Mouse (Mus musculus): Measurements from ENCODE around the gene Irf3. TPM values are rescaled to one million over a fixed set of nuclear protein-coding genes. Genes with fewer than 3 reads are reported as not detected.

Gene Irf3
- polyA plus RNA-seq, 1 experiment from 2014 or later, result 52.7 TPM

DNA sequence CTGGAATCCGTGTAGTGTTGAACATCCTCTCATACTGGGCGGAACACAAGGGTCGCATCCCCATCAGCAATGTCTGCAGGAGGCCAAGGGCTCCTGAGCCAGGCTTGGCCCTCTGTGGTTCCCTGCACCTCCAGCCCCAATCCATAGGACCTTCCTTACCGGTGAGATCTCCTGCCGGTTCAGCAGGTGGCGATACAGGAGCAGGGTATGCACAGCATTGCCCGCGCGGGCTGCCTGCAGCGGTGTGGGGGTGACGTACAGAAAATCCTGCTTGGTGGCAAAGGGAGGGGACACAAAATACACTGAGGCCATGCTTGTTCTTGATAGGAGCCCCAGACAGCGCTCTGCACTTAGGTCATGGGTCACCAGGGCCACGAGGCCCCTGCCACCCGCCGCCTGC lies 30.8 kb upstream of the Irf3 start:
- Histone ChIP-seq H3K36me3 (ENCODE audit: control insufficient read depth, insufficient read depth, low read length) (peaks cover 49% of the 10 kb centered on the region), H3K4me2 (ENCODE audit: low read length) (no peak overlapping the region), H3K4me1 (ENCODE audit: control insufficient read depth, insufficient read depth, low read length) (peaks cover 6% of the 10 kb centered on the region), H3K9me3 (replicated peaks; ENCODE audit: control insufficient read depth, low read length) (no peaks in the 10 kb centered on the region), H3K9ac (ENCODE audit: low read length) (no peak overlapping the region), H3K27ac (ENCODE audit: low read depth, low read length) (no peak overlapping the region), H3K4me3 (ENCODE audit: low read depth, low read length) (no peak overlapping the region), H3K27me3 (replicated peaks; ENCODE audit: control insufficient read depth, insufficient read depth, low read length) (no peaks in the 10 kb centered on the region)
- 82% methylated on average over 15 of the region's 15 CpGs for WGBS
- ATAC-seq, result no peak
- no peak for DNase-seq (ENCODE audit: low spot score)

DNA sequence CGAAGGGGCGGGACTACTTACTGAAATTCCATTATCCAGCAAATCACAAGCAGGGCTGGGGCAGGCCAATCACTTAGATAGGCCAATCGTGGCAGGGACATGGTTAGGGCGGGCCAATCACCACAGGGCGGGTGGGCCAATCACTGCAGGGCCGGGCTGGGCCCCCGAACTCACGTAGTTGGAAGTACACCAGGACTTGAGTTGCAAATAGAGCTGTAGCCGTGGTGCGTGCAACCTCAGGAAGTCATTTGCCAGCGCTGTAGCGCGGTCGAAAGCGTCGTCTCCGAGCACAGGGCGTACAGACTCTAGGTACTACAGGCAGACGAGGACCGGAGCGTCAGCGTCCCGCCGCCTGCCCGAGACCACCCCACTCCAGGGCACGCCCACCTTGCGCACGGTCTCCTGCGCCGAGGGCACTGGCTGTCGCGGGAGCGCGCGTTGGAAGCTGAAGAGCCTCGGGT lies 27.2 kb upstream of the Irf3 start:
- peak overlapping the region; percentile 78 for H3K27ac ChIP-seq (ENCODE audit: low read depth, low read length)
- no peaks in the 10 kb centered on the region for H3K27me3 ChIP-seq (replicated peaks; ENCODE audit: control insufficient read depth, insufficient read depth, low read length)
- H3K9me3 ChIP-seq (replicated peaks; ENCODE audit: control insufficient read depth, low read length), result no peaks in the 10 kb centered on the region
- WGBS, result under 1% methylated on average over 36 of the region's 36 CpGs
- DNase-seq (ENCODE audit: low spot score) (peak; percentile 96), ATAC-seq (peak; percentile 96)
- H3K9ac ChIP-seq (ENCODE audit: low read length), result peak overlapping the region; percentile 71
- H3K4me1 ChIP-seq (ENCODE audit: control insufficient read depth, insufficient read depth, low read length), result peaks cover 25% of the 10 kb centered on the region
- peaks cover 18% of the 10 kb centered on the region for H3K36me3 ChIP-seq (ENCODE audit: control insufficient read depth, insufficient read depth, low read length)
- peak overlapping the region; percentile 35 for H3K4me3 ChIP-seq (ENCODE audit: low read depth, low read length)
- H3K4me2 ChIP-seq (ENCODE audit: low read length), result peak overlapping the region; percentile 58

DNA sequence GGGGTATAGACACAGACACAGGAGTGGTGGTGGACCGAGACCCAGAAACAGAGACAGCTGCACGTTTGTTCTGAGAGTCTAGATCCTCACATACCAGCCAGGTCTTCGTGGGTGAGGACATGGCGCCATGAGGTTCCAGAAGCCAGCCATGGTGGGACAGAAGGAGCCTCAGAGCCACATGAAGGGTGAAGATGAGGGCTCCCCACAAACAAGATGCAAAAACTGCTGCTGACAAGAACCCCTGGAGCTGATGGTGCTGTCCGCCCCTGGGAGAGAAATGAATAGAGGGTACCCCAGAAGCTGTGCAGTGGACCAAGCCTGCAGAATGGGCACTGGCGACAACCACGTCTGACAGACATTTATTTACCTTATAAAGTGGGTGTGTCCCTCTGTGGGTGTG lies 26.3 kb upstream of the Irf3 start:
- ATAC-seq, result no peak
- H3K4me3 ChIP-seq (ENCODE audit: low read depth, low read length), result peak overlapping the region; percentile 35
- H3K9me3 ChIP-seq (replicated peaks; ENCODE audit: control insufficient read depth, low read length), result no peaks in the 10 kb centered on the region
- H3K9ac ChIP-seq (ENCODE audit: low read length), result peak overlapping the region; percentile 71
- no peaks in the 10 kb centered on the region for H3K27me3 ChIP-seq (replicated peaks; ENCODE audit: control insufficient read depth, insufficient read depth, low read length)
- H3K4me1 ChIP-seq (ENCODE audit: control insufficient read depth, insufficient read depth, low read length), result peaks cover 25% of the 10 kb centered on the region
- H3K36me3 ChIP-seq (ENCODE audit: control insufficient read depth, insufficient read depth, low read length), result peaks cover 17% of the 10 kb centered on the region
- 76% methylated on average over 7 of the region's 7 CpGs for WGBS
- peak overlapping the region; percentile 78; the same call in 1 of the 2 replicates for H3K27ac ChIP-seq (ENCODE audit: low read depth, low read length)
- no peak for DNase-seq (ENCODE audit: low spot score)
- peak overlapping the region; percentile 58 for H3K4me2 ChIP-seq (ENCODE audit: low read length)

DNA sequence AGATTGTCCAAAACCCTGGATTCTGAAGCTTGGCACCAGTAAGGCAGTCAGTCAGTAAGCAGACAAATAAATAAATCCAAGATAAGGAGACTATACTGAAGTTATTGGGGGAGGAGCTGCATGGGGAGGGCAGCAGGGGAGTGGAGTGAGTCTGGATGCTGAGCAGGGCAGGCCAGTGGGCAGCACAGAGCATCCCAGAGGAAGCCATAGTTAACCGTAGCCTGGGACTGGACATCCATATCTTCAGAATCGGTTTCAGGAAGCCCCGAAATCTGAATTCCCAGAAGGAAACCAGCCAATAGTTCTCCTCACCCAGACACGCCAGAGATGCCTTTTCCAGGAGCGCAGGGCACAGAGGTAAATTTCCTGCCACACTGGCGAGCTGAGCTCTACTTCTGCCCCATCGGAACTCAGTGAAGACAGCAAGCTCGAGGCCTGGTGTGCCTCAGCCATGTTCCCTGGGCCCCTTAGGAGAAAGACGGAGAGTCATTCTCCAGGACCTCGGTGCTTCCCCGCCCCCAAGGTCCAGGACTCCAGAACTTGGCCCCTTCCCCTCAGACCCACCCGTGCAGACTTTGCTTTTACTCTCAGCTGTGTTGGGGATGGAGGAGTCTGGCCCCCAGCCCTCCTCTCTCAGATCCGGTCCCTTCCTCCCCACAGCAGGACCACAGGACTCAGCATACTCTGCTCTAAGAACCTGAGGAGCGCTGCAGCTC lies 23.9 kb upstream of the Irf3 start:
- Histone ChIP-seq H3K4me3 (ENCODE audit: low read depth, low read length) (peak overlapping the region; percentile 56), H3K4me1 (ENCODE audit: control insufficient read depth, insufficient read depth, low read length) (peaks cover 25% of the 10 kb centered on the region), H3K27me3 (replicated peaks; ENCODE audit: control insufficient read depth, insufficient read depth, low read length) (no peaks in the 10 kb centered on the region), H3K36me3 (ENCODE audit: control insufficient read depth, insufficient read depth, low read length) (peaks cover 32% of the 10 kb centered on the region), H3K9ac (ENCODE audit: low read length) (peak overlapping the region; percentile 79), H3K9me3 (replicated peaks; ENCODE audit: control insufficient read depth, low read length) (no peaks in the 10 kb centered on the region), H3K27ac (ENCODE audit: low read depth, low read length) (peak overlapping the region; percentile 96), H3K4me2 (ENCODE audit: low read length) (peak overlapping the region; percentile 95)
- ATAC-seq (no peak), DNase-seq (ENCODE audit: low spot score) (no peak)
- 27% methylated on average over 14 of the region's 14 CpGs for WGBS

DNA sequence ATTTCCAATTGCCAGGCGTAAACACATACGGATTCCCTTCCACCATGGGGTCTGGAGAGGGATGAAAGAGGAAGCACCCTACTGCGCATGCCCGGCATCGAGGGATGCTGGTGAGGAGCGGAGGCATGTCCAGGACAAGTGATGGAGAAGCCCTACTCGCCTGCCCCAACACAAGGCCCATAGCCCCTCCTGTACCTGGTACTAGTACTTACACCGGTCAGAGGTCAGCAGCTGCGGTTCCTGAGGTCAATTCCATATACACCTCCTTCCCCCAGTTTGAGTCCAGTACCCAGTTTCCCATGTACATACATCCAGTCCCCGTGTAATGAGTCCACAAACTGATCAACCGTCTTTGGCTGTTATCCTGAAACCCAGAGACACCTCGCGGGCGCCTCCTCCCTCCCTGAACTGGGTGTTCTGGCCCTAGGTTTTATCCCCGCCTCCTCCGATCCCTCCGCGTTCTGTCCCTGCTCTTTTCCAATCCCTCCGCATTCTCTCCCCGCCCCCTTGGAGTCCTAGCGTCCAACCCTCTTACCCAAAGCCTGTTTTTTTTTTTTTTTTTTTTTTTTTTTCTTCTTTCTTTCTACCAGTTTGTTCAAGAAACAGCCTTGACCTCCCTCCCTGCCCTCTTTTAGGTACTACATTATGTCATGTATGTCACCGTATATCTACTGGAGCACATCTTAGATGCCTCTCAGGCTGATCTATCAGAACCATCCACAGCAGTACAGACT lies 22.9 kb upstream of the Irf3 start, which contains the start of gene Cpt1c:
Gene Cpt1c (minus strand): TSS at position 469 of the 734 bp plus-strand sequence.
- DNase-seq (ENCODE audit: low spot score), result peak; percentile 95
- H3K36me3 ChIP-seq (ENCODE audit: control insufficient read depth, insufficient read depth, low read length), result peaks cover 42% of the 10 kb centered on the region
- peak within 1 kb of the TSS; percentile 56 for H3K4me3 ChIP-seq (ENCODE audit: low read depth, low read length)
- H3K9me3 ChIP-seq (replicated peaks; ENCODE audit: control insufficient read depth, low read length), result no peaks in the 10 kb centered on the region
- peaks cover 25% of the 10 kb centered on the region for H3K4me1 ChIP-seq (ENCODE audit: control insufficient read depth, insufficient read depth, low read length)
- H3K27me3 ChIP-seq (replicated peaks; ENCODE audit: control insufficient read depth, insufficient read depth, low read length), result no peaks in the 10 kb centered on the region
- WGBS, result under 1% methylated on average over 22 of the region's 22 CpGs
- peak within 1 kb of the TSS; percentile 96 for H3K27ac ChIP-seq (ENCODE audit: low read depth, low read length)
- peak; percentile 66 for ATAC-seq
- peak within 1 kb of the TSS; percentile 79 for H3K9ac ChIP-seq (ENCODE audit: low read length)
- peak within 1 kb of the TSS; percentile 95 for H3K4me2 ChIP-seq (ENCODE audit: low read length)

DNA sequence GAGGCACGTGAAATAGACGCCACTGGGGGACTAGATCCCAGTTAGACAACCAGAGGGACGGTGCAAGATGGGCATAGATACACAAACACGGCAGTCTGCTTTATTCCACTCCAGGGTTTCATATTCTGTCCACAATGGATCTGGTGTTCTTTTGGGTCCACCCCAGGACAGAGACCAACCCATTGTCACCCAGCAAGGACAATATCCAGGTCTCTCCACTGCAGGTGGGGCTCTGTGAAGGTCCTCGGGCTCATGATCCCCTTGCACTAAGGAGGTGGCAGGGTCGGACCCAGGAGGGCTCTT lies 22.4 kb upstream of the Irf3 start:
- Histone ChIP-seq H3K9me3 (replicated peaks; ENCODE audit: control insufficient read depth, low read length) (no peaks in the 10 kb centered on the region), H3K4me2 (ENCODE audit: low read length) (peak overlapping the region; percentile 95), H3K9ac (ENCODE audit: low read length) (peak overlapping the region; percentile 32; the same call in 1 of the 2 replicates), H3K36me3 (ENCODE audit: control insufficient read depth, insufficient read depth, low read length) (peaks cover 47% of the 10 kb centered on the region), H3K4me3 (ENCODE audit: low read depth, low read length) (no peak overlapping the region; the same call in 1 of the 2 replicates), H3K27me3 (replicated peaks; ENCODE audit: control insufficient read depth, insufficient read depth, low read length) (no peaks in the 10 kb centered on the region), H3K4me1 (ENCODE audit: control insufficient read depth, insufficient read depth, low read length) (peaks cover 25% of the 10 kb centered on the region), H3K27ac (ENCODE audit: low read depth, low read length) (peak overlapping the region; percentile 96)
- WGBS, result 13% methylated on average over 6 of the region's 6 CpGs
- no peak for ATAC-seq
- DNase-seq (ENCODE audit: low spot score), result no peak

DNA sequence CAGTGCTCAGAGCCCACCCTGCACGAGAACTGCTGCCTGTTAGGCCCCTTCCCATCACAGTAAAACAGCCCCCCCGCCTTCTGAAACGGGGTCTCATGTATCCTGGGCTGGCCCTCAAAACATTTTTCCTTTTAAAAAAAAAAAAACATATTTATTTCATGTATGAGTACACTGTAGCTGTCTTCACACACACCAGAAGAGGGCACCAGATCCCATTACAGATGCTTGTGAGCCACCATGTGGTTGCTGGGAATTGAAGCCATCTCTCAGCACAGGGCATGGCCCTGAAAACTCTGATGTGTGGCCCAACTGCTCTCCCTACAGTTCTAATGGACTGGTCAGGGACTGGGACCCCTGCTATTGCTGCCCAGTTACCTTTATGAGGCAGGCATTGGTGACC lies 19.1 kb upstream of the Irf3 start:
- ATAC-seq (no peak), DNase-seq (ENCODE audit: low spot score) (no peak)
- Histone ChIP-seq H3K36me3 (ENCODE audit: control insufficient read depth, insufficient read depth, low read length) (peaks cover 77% of the 10 kb centered on the region), H3K27me3 (replicated peaks; ENCODE audit: control insufficient read depth, insufficient read depth, low read length) (no peaks in the 10 kb centered on the region), H3K4me2 (ENCODE audit: low read length) (no peak overlapping the region), H3K27ac (ENCODE audit: low read depth, low read length) (no peak overlapping the region), H3K4me1 (ENCODE audit: control insufficient read depth, insufficient read depth, low read length) (peaks cover 9% of the 10 kb centered on the region), H3K9ac (ENCODE audit: low read length) (no peak overlapping the region), H3K4me3 (ENCODE audit: low read depth, low read length) (no peak overlapping the region), H3K9me3 (replicated peaks; ENCODE audit: control insufficient read depth, low read length) (no peaks in the 10 kb centered on the region)
- 98% methylated on average over 3 of the region's 3 CpGs for WGBS

DNA sequence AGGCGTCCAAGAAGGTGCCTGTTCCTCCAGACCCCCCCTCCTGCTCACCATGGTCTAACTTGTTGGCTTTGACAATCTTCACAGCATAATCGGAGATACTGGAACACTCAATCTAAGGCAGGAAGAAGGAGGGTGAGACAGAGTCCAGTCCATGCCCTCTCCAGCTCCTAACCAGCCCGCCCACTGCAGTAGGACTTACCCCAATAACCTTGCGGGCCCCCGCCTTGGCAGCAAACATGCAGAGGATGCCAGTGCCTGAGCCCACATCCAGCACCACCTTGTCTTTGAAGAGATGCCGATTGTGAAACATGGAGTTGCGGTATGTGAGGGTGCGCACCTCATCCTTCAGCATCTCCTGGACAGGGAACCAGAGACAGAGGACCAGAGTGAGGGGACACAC lies 15.9 kb upstream of the Irf3 start:
- H3K9ac ChIP-seq (ENCODE audit: low read length), result no peak overlapping the region
- no peaks in the 10 kb centered on the region for H3K9me3 ChIP-seq (replicated peaks; ENCODE audit: control insufficient read depth, low read length)
- peaks cover 13% of the 10 kb centered on the region for H3K4me1 ChIP-seq (ENCODE audit: control insufficient read depth, insufficient read depth, low read length)
- peaks cover 69% of the 10 kb centered on the region for H3K36me3 ChIP-seq (ENCODE audit: control insufficient read depth, insufficient read depth, low read length)
- DNase-seq (ENCODE audit: low spot score) (no peak), ATAC-seq (no peak)
- 94% methylated on average over 8 of the region's 8 CpGs for WGBS
- no peaks in the 10 kb centered on the region for H3K27me3 ChIP-seq (replicated peaks; ENCODE audit: control insufficient read depth, insufficient read depth, low read length)
- H3K4me2 ChIP-seq (ENCODE audit: low read length), result no peak overlapping the region
- H3K27ac ChIP-seq (ENCODE audit: low read depth, low read length), result no peak overlapping the region
- no peak overlapping the region for H3K4me3 ChIP-seq (ENCODE audit: low read depth, low read length)

DNA sequence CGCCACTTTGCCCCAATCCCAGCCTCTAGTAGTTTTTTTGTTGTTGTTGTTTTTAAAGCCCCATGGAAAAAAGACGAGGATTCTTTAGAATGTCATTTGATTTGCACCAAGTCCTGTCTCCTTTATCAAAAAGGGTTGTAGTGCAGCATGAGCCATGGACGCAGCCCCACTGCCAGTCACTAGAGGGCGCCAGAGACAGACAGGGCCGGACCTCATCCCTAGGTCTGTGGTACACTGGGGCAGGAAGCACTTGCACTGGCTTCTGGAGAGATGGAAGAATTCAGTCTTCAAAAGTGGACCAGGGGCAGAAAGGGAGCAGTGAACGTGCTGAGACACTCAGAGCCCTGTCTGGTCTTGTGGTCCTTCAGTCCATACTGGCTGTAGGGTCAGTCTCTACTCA lies 14.4 kb upstream of the Irf3 start:
- H3K27me3 ChIP-seq (replicated peaks; ENCODE audit: control insufficient read depth, insufficient read depth, low read length), result no peaks in the 10 kb centered on the region
- no peak overlapping the region for H3K4me2 ChIP-seq (ENCODE audit: low read length)
- no peak overlapping the region for H3K4me3 ChIP-seq (ENCODE audit: low read depth, low read length)
- no peaks in the 10 kb centered on the region for H3K9me3 ChIP-seq (replicated peaks; ENCODE audit: control insufficient read depth, low read length)
- peak; percentile 77 for DNase-seq (ENCODE audit: low spot score)
- H3K9ac ChIP-seq (ENCODE audit: low read length), result no peak overlapping the region
- peaks cover 53% of the 10 kb centered on the region for H3K36me3 ChIP-seq (ENCODE audit: control insufficient read depth, insufficient read depth, low read length)
- no peak for ATAC-seq
- 34% methylated on average over 6 of the region's 6 CpGs for WGBS
- peaks cover 18% of the 10 kb centered on the region for H3K4me1 ChIP-seq (ENCODE audit: control insufficient read depth, insufficient read depth, low read length)
- H3K27ac ChIP-seq (ENCODE audit: low read depth, low read length), result no peak overlapping the region
